Comparison of ENCODE assay signal across 14 mouse cellular contexts in the genomic region with DNA sequence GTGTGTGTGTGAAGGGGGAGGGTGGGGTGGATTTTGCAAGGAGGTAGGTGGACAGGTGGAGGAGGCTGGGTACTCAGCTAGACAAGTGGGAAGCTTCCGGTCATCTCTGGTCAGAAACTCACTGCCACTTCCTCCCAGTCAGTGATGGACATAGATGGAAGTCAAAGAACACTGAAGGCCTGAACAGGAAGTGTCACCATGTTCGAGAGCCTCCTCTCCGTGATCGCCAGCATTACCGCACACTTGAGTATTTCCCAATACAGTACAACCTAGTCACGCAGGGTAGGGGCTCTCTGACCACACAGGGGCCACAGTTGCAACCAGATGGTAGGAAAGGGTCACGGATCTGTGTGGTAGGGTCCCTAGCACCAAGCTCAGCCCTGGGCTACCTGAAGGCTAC.
A peak's percentile ranks its signal among the peaks of the same experiment; 100 is the strongest.
DNase-seq lines count a peak whose midpoint lies in the region; ATAC-seq and TF ChIP-seq lines count a peak whose summit lies in the region.
"Had no signal": no experiment of that assay in that cellular context is flagged by ENCODE, and none has a peak within 500 bp of the region (broad histone marks: within the 10 kb centered on the region; RNA-seq: fewer than 3 reads in every experiment).

No protein-coding gene starts in this region.

- H3K4me1 ChIP-seq in kidney, embryonic 14.5 days (ENCODE audit: control insufficient read depth, insufficient read depth, low read length) = peaks cover 20% of the 10 kb centered on the region; the same call in 1 of the 2 replicates
- H3K4me1 ChIP-seq in spleen, adult 2 months (ENCODE audit: control insufficient read depth, insufficient read depth, insufficient read length) = no peaks in the 10 kb centered on the region

- 88% methylated on average over 7 of the region's 7 CpGs for WGBS in kidney, embryonic 14.5 days
- WGBS in spleen, adult 2 months = 80% methylated on average over 7 of the region's 7 CpGs

- ATAC-seq in kidney, embryonic 14.5 days (ENCODE audit: low FRiP score, low TSS enrichment) = no peak
- ATAC-seq: activated CD4-positive, CD25-positive, alpha-beta regulatory T cell, adult 4 months; forebrain, embryonic 14.5 days had no signal

- no peaks in the 10 kb centered on the region for H3K36me3 ChIP-seq in kidney, embryonic 14.5 days (ENCODE audit: control insufficient read depth, insufficient read depth, low read length)
- no peaks in the 10 kb centered on the region for H3K36me3 ChIP-seq in spleen, adult 2 months (ENCODE audit: control insufficient read depth, insufficient read depth, low read length)
- H3K36me3 ChIP-seq: liver, embryonic 13.5 days; neural tube, embryonic 12.5 days had no signal

- TF ChIP-seq CTCF in spleen, adult 2 months (IDR thresholded peaks at IDR 0.05; ENCODE audit: extremely low read depth, insufficient read depth, insufficient read length, insufficient replicate concordance) = no peak

- H3K4me3 ChIP-seq in kidney, embryonic 14.5 days (ENCODE audit: low read length) = no peak overlapping the region
- H3K4me3 ChIP-seq in spleen, adult 2 months (ENCODE audit: extremely low read depth, insufficient read depth, insufficient read length) = no peak overlapping the region
- H3K4me3 ChIP-seq: liver, embryonic 13.5 days; neural tube, embryonic 12.5 days had no signal

- H3K9me3 ChIP-seq in kidney, embryonic 14.5 days (ENCODE audit: control insufficient read depth, low read length) = no peaks in the 10 kb centered on the region
- H3K9me3 ChIP-seq: liver, embryonic 13.5 days; neural tube, embryonic 12.5 days had no signal

- no peak for TF ChIP-seq POLR2A in spleen, adult 2 months (IDR thresholded peaks at IDR 0.05; ENCODE audit: low read depth, low read length)

- no peak overlapping the region for H3K4me2 ChIP-seq in kidney, embryonic 14.5 days (replicated peaks; ENCODE audit: low read depth, low read length)
- H3K4me2 ChIP-seq: liver, embryonic 13.5 days; neural tube, embryonic 12.5 days had no signal

- DNase-seq in heart, adult 11 months = peak; percentile 90
- DNase-seq in heart, adult 18-20 months = no peak
- no peak for DNase-seq in kidney, adult 9 months
- no peak for DNase-seq in spleen, adult 2 months (ENCODE audit: low read depth in 1 of 2, low spot score in 2 of 2)
- no peak for DNase-seq in spleen, adult 18-20 months
- DNase-seq in neural tube, embryonic 10.5 days (ENCODE audit: extremely low spot score, low spot score) = no peak
- DNase-seq in layer of hippocampus, postnatal 14 days (ENCODE audit: low spot score in 2 of 2) = no peak
- DNase-seq: cerebellum, adult 8-10 months; liver, embryonic 13.5 days; thymus, adult 2 months had no signal

- peak overlapping the region; percentile 80; the same call in 1 of the 2 replicates for H3K27ac ChIP-seq in kidney, embryonic 14.5 days (ENCODE audit: low read depth, low read length)
- H3K27ac ChIP-seq in spleen, adult 2 months (ENCODE audit: insufficient read depth, low read length) = 0 out of 2 replicates have a peak overlapping the region, but pooled peaks have one; percentile 20
- H3K27ac ChIP-seq: neural tube, embryonic 12.5 days had no signal

- H3K9ac ChIP-seq in kidney, embryonic 14.5 days (ENCODE audit: low read depth, low read length) = no peak overlapping the region
- H3K9ac ChIP-seq: liver, embryonic 13.5 days; neural tube, embryonic 12.5 days had no signal

- no peaks in the 10 kb centered on the region for H3K27me3 ChIP-seq in kidney, embryonic 14.5 days (ENCODE audit: control insufficient read depth, insufficient read depth, low read length)
- no peaks in the 10 kb centered on the region for H3K27me3 ChIP-seq in spleen, adult 2 months (ENCODE audit: control insufficient read depth, insufficient read depth, low read length)
- H3K27me3 ChIP-seq: liver, embryonic 13.5 days had no signal
